Mouse (Mus musculus): ENCODE measurements around the gene Ufc1. TPM values are rescaled to one million over a fixed set of nuclear protein-coding genes. Genes with fewer than 3 reads are reported as not detected.
"Not testable (repeated sequence)": the region's sequence is repeated elsewhere in the genome, so short reads cannot be mapped to it uniquely, and the experiment has no call there.

Ufc1 gene
- 100 to 1,000 TPM; 107 to 121 TPM for total RNA-seq (2021)

DNA sequence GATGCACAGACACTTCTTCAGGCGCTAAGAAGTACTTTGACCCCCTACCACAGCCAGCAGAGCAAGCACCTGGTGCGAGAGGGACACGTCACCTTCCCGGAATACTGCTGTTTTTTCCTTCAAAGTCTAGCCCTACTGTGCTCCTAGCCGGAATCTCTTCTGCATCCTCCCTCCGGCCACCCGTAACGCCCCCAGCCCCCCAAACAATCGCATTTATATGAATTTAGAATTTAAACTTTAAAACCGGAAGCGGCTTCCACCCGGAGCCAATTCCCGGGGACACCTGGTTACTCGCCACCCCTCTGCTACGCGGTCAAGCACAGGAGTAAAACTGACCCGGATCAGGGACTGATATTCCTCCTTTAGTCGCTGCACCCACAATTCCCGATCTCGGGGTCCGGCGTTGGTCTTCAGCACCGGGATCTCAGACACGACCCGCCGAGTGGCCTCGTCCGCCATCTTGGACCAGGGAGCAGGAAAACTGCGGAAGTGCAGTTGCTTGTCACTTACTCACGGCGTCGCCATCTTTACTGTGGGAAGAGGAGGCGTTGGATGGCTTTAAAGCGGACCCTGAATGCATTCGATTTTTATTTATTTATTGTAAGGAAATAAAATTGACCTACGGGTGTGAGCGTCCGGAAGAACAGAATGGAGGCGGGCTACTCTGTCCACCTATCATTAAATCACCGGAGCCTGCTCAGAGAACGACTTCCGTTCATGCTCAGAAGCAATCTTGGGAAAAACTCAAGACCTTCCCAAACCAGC is at the start of gene Ufc1:
TSS of gene Ufc1 (minus strand) at position 727 of the 765 bp plus-strand sequence.
- intact Hi-C loops (cut with DNase I) = no loop called here
- DNase-seq (ENCODE audit: low spot score in 2 of 2) = peak; percentile 86 to 89

DNA sequence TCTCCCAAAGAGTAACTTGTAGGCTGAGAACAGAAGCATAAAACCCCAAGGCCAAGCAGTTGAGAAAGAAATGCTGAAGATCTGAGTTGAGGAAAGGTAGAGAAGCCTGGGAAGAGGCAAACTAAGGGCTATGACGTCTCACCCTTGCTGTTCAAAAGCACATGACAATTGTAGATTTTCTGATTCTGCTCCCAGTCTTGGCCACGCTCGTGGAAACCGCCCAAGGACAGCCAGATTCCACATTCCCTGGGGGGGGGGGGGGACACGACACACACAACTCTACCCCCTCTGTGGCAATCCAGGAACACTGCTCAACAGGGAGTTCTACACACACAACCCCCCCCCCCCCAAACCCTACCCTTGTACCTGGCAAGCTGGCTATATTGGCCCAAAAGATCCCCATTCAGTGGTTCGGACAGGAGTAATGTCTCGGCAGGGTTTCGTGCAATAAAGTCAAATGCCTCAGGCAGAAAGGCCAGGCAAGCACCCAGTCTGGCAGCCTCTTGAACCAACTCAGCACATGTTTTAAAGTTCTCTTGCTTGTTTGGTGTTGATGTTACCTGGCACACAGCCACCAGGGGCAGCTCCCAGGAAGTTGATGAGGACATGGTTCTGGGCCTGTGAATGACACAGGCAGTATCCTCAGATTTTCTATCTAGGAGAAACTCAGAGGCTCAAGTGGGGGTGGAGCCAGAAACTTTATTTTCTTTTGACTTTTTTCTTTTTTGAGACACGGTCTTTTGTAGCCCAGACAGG is 49.3 kb upstream of the Ufc1 start:
- no peak for DNase-seq (ENCODE audit: low spot score in 2 of 2)
- intact Hi-C loops (cut with DNase I) = no loop called here

DNA sequence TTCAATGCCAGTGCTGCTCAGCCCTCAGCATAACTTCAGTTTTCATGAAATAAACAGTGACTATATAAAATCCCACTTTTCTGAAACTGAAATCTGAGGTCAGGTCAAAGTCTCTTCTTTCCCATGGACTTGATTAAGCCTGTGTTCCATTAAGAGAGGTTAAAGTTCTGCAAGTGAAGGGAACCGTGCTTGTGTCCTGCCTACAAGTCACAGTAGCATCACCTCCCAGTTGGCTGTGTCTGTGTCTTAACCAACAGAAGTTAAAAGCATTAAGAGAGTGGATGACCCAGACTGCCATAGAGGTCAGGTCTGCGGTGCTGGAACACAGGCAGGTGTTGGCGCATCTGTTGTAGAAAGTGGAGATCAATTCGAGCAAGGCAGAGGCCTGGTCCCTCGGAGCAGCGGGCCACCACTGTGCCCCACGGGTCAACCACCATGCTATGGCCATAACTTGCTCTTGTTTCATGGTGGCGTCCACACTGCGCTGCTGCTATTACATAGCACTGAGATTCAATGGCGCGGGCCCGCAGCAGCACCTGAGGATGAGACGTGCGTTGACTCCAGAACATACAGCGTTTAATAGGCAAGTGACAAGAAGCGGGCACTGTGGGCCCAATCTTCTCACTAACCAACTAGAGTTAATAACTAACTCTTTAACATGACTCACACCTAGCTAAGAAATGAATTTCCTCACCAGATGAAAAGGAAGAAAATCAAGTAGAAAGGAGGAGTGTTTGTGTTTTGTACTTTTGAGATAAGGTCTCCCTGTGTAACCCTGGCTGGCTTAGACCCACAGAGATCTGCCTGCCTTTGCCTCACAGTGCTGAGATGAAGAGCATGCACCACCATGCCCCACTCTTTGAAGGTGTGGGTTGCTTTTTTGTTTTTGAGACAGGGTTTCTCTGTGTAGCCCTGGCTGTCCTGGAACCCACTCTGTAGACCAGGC is 47.7 kb upstream of the Ufc1 start:
- DNase-seq (ENCODE audit: low spot score in 2 of 2) = no peak
- intact Hi-C loops (cut with DNase I) = no loop called here

DNA sequence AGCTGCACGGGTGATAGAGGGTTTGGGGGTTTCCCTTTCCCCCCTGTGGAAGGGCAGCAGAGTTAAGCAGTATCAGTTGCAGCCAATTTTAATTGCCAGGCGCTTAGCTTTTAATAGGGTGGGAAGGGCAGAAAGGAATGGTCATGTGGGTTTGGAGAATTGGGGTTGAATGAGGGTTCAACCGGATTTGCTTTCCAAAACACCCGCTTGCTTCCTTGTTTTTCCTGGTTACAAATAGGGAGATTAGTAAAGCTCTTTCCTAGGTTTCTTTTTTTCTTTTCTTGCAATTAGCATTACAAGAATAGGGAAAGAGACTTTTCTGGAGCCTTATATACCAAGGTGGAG is 35.4 kb upstream of the Ufc1 start:
- DNase-seq (ENCODE audit: low spot score in 2 of 2) = no peak
- intact Hi-C loops (cut with DNase I) = no loop called here

DNA sequence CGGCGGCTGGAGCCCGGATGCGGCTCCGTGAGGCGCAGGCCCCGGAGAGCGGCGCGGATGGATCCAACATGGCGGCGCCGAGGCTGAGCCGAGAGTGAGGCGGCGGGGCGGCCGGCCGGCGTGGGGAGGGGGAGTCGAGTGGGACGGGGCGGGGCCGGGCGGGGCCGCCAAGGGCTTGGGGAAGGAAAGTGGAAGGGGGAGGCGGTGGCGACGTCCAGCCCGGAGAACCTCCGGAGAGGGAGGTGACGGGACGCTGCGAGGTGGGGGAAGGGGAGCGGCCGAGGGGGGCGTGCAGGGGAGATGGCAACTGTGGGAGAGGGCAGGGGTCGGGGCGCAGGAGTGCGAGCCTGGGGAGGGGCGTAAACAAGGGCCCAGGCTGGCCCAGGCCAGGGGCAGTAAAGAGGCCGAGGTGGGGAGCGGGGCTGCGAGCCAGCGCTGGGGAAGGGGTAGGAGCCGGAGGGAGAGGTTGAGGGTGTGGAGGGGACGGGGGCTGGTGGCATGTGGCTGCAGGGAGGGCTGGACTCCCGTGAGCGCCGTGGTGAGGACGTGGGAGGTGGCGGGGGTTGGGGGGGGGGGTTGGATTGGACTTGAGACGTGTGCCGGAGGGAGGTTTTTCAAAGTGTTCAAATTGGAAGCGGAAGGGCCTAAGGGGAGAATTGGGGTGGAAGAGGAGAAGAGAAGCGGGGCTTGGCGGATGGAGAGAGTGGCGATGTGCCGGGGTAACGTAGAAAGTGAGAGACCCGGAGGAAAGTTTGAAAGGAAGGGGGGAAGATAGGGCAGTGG is 34.8 kb upstream of the Ufc1 start:
- peak in 1 of 2 experiments; percentile 57 for DNase-seq (ENCODE audit: low spot score in 2 of 2)
- intact Hi-C loops (cut with DNase I) = loop anchor here (1.0 kb wide), 3 partner anchors 16 to 82 kb away; partner anchors contain the start of genes Nit1, Pfdn2 and Usf1

DNA sequence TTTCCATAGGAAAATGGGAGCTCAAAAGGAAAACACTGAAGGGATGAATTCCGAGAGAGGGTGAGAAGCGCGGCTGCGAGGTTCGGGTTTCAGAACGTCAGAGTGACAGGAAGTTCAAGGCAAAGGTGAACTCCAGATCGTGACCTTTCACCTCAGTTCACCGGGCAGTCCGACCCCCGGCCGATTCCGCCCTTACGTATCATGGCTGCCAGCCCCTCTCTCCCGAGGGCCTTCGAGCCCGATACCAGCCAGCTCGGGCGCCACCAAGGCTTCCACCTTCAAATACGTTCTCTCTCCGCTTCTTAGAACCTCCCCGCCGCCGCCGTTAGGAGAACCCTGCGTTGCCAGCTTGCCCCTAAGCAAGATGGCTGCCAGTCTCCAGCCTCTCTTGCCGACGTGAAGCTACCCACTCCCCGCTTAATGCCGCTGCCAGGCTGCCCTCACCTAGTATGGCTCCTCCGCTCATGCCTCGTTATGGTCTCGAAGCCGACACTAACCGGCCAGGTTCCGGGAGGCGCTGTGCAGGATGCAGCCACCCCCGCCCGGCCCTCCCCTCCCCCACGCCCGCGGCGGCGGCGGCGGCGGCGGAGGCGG is 34.1 kb upstream of the Ufc1 start, which contains the start of gene Dedd:
TSS of gene Dedd (plus strand) at position 307 of the 594 bp plus-strand sequence.
- intact Hi-C loops (cut with DNase I) = loop anchor here (1.0 kb wide), 3 partner anchors 16 to 82 kb away; partner anchors contain the start of genes Nit1, Pfdn2 and Usf1
- peak; percentile 94 to 95 for DNase-seq (ENCODE audit: low spot score in 2 of 2)

DNA sequence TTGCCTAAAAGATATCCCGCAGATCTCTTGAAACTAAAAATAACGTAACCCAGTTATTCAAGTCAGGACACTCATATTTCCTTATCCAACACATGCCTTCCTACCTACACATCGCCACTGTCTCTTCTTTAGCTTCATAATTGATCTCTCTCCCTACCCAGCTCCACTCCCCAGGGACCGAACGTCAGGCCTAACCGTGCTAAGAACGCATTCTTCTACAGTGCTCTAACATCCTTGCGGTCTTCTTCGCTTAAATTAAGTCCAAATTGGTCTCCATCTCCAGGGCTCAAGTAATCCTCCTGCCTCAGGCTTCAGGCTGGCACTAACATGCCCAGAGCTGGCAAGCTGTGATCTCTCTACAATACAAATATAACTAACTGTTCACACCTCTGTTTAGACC is 33.4 kb upstream of the Ufc1 start:
- no peak for DNase-seq (ENCODE audit: low spot score in 2 of 2)
- intact Hi-C loops (cut with DNase I) = no loop called here

DNA sequence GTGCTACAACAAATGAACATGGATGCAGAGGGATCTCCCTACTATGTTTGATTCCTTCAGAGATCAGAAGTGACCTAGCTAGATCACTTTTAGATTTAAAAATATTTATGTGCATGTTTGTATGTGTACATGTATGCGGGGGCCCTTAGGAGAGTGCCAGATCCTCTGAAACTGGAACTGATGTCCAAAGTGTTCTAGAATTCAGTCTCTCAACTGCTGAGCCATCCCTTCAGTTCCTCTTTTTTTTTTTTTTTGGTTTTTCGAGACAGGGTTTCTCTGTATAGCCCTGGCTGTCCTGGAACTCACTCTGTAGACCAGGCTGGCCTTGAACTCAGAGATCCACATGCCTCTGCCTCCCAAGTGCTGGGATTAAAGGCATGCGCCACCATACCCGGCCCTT is 31.8 kb upstream of the Ufc1 start:
- intact Hi-C loops (cut with DNase I); DNase-seq (ENCODE audit: low spot score in 2 of 2): not testable (repeated sequence)

DNA sequence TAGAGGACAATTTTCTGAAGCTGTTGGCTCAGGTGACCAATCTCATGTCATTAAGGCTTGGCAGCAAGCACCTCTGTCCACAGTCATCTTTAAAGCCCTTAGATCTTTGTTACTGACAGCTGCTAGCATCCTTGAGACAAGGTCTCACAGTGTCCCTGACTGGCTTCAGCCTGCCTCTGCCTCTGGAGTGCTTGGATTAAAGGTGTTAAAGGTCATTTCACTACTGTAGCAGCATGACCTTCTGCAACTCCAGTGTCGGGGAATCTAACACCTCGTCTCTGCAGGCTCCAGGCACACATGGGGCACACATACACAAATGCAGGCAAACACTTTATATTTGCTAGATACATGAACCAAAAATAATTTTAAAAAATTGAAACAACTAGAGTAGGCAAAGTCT is 30.7 kb upstream of the Ufc1 start:
- intact Hi-C loops (cut with DNase I) = no loop called here
- no peak for DNase-seq (ENCODE audit: low spot score in 2 of 2)

DNA sequence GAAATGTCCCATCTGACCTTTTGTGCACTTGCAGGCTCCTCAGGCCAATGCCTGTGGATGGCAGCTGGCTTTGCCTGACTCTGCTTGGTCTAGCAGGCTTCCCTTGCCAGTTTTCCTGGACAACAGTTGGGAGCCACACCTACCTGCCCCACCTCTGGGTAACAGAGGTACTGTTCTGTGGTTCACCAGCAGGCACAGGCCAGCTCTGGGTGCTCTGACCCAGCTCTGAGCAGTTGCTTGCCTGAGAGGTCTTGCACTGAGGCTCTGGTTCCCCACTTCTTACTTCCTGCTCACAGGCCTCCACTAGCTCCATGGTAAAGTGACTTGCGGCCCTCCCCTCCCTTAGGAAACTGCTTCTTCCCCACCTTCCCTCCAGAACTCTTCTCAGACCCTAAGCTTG is 27.2 kb upstream of the Ufc1 start:
- DNase-seq (ENCODE audit: low spot score in 2 of 2) = no peak
- intact Hi-C loops (cut with DNase I) = no loop called here

DNA sequence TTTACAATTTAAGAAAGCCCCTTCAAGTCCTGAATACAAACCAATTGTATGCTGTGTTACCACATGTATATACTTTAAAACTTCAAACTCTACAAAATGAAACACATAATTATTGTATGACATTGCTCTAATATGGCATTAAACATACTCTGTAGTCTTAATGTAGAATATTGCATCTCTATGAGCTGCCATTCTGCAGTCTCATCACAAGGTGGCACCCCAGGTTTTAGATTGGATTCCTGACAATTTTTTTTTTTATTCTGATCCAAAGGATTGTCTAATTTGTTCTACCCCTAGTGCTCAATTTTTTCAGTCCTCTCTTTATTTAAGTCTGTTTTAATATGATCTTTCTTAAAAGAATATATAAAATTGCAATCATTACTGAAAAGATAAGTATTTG is 26.6 kb upstream of the Ufc1 start:
- intact Hi-C loops (cut with DNase I) = no loop called here
- no peak for DNase-seq (ENCODE audit: low spot score in 2 of 2)

DNA sequence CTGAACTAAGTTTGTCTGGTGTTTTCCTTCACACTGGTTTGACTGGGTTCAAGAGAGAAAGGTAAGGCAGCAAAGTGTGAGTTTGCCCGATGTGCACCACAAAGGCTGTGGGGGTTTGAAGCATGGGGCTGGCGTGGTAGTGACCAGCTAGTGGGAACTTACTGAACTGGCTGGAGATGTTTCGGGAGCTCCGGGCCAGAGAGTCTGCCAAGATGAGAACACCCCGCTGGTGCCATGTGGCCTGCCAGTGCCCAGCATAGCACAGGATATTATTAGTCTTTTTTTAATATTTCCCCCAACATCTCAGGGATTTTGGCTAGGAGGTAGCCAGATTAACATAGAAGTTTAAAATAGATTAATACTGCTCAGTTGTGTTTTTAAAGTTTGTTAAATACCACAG is 25.3 kb upstream of the Ufc1 start:
- intact Hi-C loops (cut with DNase I) = no loop called here
- no peak for DNase-seq (ENCODE audit: low spot score in 2 of 2)

DNA sequence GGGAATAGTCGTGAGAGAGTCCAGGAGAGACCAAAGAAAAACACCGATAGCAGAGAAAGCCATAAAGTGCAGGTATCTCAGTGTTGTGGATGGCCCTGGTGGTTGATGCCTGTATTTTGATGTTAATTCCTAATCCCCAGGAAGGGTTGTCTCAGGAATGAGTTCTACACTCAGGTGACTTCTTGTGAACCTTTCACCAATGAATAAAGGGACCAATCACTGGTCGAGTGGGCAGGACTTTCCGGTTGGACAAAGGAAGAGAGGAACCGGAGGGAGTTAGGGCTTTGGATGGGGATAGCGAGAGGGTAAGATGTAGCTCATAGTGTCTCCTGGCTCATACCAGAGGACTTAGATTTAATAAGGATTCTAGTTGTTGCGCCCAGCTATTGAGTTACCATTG is 24.9 kb upstream of the Ufc1 start:
- DNase-seq (ENCODE audit: low spot score in 2 of 2) = no peak
- intact Hi-C loops (cut with DNase I) = no loop called here

DNA sequence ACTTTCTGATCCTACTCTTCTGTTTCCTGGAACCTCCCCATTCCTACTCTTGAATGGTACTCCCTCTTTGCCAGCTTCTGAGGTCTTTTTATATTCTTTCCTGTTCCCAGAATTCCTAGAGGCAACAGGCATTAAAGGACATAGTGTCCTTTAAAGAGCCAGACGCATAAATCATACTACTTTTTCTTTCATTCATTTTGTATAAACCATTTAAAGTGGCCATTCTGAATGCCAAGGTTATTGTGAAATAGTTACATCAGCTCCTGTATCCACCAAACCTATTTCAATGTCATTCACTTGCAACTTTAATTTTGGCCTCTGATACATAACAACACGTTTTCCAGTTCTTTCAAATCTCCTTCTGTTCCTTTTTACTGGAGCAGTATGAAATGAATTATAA is 14.5 kb upstream of the Ufc1 start:
- no peak for DNase-seq (ENCODE audit: low spot score in 2 of 2)
- intact Hi-C loops (cut with DNase I) = no loop called here

DNA sequence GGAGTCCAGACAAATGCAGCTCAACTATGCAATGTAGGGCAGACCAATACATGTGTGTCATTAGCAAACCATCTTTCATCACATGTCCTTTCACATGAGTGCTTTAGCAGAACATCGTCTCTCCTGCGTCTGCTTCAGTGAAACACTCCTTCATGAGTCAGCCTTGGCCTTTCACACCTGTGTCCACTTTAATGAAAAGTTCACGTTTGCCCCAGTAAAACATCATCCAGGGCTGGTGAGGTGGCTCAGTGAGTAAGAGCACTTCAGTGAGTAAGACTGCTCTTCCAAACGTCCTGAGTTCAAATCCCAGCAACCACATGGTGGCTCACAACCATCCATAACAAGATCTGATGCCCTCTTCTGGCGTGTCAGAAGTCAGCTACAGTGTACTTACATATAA is 11.3 kb upstream of the Ufc1 start:
- intact Hi-C loops (cut with DNase I); DNase-seq (ENCODE audit: low spot score in 2 of 2): not testable (repeated sequence)

DNA sequence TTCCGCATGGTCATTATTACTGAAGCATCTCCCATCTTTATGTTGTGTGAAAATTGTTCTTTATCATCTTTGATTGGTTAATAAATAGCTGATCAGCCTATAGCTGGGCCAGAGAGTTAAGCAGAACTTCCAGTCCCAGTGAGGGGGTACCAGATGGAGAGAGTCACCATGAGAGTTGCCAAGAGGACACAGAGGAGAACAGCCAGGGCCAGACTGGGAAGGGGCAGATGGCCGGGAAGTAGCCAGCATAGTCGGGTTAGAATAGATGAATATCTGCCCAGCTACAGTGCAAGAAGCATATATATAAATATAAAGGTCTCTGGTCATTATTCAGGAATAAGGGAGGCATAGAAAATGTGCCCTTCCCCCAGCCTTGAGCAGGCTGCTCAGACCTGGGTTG is 3.4 kb upstream of the Ufc1 start:
- intact Hi-C loops (cut with DNase I) = no loop called here
- DNase-seq (ENCODE audit: low spot score in 2 of 2) = no peak

DNA sequence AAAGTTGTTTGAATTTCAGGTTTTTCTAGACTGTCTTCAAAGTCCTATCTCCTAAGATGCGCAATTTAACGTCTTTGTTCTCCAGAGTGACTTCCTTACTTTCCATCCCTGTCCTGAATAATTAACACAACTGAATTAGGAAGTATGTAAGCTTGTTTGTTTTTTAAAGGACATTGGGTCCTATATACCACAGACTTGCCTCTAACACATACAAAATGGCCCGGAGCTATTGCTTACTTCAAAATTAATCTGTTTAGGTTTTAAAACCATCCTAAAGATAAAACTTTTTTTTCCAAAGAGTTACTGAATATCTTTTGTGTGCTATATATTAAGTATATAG is 209 bp upstream of the Ufc1 start:
- intact Hi-C loops (cut with DNase I) = no loop called here
- no peak for DNase-seq (ENCODE audit: low spot score in 2 of 2)

DNA sequence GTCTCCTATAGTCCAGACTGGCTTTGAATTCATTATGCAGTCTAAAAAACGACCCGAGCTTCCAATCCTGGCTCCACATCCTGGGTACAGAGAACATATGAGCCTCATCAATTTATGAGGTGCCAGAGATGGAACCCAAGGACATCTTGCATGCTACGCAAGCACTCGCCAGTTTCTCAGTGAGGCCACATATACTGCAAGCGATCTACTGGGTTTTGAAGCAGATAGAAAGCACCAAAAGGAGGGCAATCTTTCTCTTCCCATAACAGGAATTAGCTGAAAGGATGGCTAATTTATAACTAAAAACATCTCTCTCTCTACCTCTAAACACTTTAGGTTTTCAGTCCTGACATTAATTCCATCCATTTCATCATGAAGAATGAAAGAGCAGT is 922 bp downstream of the Ufc1 start:
- intact Hi-C loops (cut with DNase I) = loop anchor here (1.0 kb wide), 1 partner anchor 35 kb away; the partner anchor contains the start of gene Dedd
- DNase-seq (ENCODE audit: low spot score in 2 of 2) = no peak

DNA sequence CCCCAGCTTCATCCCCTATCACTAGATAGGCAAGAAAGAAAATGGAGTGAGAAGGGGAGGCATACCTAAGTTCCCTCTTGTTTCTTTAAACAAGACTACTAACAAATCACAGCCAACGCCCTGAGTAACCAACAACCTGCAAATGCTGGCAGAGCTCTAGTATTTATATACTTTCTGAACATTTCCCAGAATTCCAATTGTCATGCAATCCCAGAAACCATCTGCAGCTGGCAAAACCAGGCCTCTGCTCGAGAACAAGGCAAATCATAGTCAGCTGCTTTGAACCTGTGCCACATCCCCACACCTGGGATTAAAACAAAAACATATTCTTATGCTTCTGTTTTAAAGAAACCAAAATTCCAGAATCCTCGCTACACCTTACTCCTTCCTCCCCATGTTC is 1.5 kb downstream of the Ufc1 start:
- intact Hi-C loops (cut with DNase I) = loop anchor here (1.0 kb wide), 1 partner anchor 36 kb away; the partner anchor contains the start of gene Dedd
- DNase-seq (ENCODE audit: low spot score in 2 of 2) = no peak
